Comparison of ENCODE assay signal across 9 mouse cellular contexts in genomic region chr6:119057076-119057479, GRCm38 (mm10).
DNase-seq lines count a peak whose midpoint lies in the region; ATAC-seq and TF ChIP-seq lines count a peak whose summit lies in the region.
"Had no signal": no experiment of that assay in that cellular context is flagged by ENCODE, and none has a peak within 500 bp of the region (broad histone marks: within the 10 kb centered on the region; RNA-seq: fewer than 3 reads in every experiment).

No protein-coding gene starts in this region.

- H3K27ac ChIP-seq in lung, embryonic 15.5 days: 0 out of 2 replicates have a peak overlapping the region, but pooled peaks have one; percentile 12
- H3K27ac ChIP-seq in heart, postnatal 0 days (ENCODE audit: low read depth): peak overlapping the region; percentile 58
- H3K27ac ChIP-seq in midbrain, postnatal 0 days (ENCODE audit: low read depth, low read length): no peak overlapping the region

- no peak for TF ChIP-seq CTCF in lung, adult 2 months (IDR thresholded peaks at IDR 0.05; ENCODE audit: insufficient read depth, low read length)
- TF ChIP-seq CTCF in heart, postnatal 0 days (IDR thresholded peaks at IDR 0.05; ENCODE audit: low read depth): no peak
- TF ChIP-seq CTCF in midbrain, postnatal 0 days (IDR thresholded peaks at IDR 0.05): no peak

- no peak for TF ChIP-seq EP300 in heart, postnatal 0 days (IDR thresholded peaks at IDR 0.05; ENCODE audit: low read depth)

- peak; percentile 63 for DNase-seq in cerebellum, adult 9-11 months
- no peak for DNase-seq in lung, adult 2 months
- DNase-seq in heart, postnatal 0 days (ENCODE audit: low spot score): peak; percentile 51
- peak; percentile 68 for DNase-seq in midbrain, postnatal 0 days (ENCODE audit: low spot score)
- no peak for DNase-seq in urinary bladder, postnatal 36 days (ENCODE audit: low spot score in 2 of 2)

- TF ChIP-seq POLR2A in lung, adult 2 months (IDR thresholded peaks at IDR 0.05; ENCODE audit: borderline replicate concordance, extremely low read depth, low read depth, low read length): no peak

- no peak overlapping the region for H3K9ac ChIP-seq in lung, embryonic 15.5 days
- no peak overlapping the region for H3K9ac ChIP-seq in heart, postnatal 0 days (replicated peaks; ENCODE audit: low read depth, low read length)
- no peak overlapping the region for H3K9ac ChIP-seq in midbrain, postnatal 0 days (replicated peaks; ENCODE audit: low read length, poor library complexity, severe bottlenecking)

- ATAC-seq in cerebellum, adult (ENCODE audit: insufficient number of reproducible peaks, low FRiP score, low TSS enrichment): no peak
- ATAC-seq in lung, embryonic 15.5 days (ENCODE audit: borderline replicate concordance, extremely low read depth, low FRiP score, low TSS enrichment): no peak
- ATAC-seq in heart, postnatal 0 days (ENCODE audit: insufficient read depth, low read depth): peak; percentile 57
- peak; percentile 54; the same call in 1 of the 2 replicates for ATAC-seq in midbrain, postnatal 0 days (ENCODE audit: low FRiP score)
- no peak for ATAC-seq in erythroblast, adult 5-6 weeks (replicated peaks; ENCODE audit: low FRiP score, poor library complexity, severe bottlenecking)

- no peaks in the 10 kb centered on the region for H3K27me3 ChIP-seq in lung, embryonic 15.5 days
- no peaks in the 10 kb centered on the region for H3K27me3 ChIP-seq in heart, postnatal 0 days (ENCODE audit: control insufficient read depth, insufficient read depth, low read length)
- H3K27me3 ChIP-seq in midbrain, postnatal 0 days (ENCODE audit: insufficient read depth, low read length): no peaks in the 10 kb centered on the region

- peaks cover 41% of the 10 kb centered on the region for H3K4me1 ChIP-seq in lung, embryonic 15.5 days
- peaks cover 17% of the 10 kb centered on the region for H3K4me1 ChIP-seq in lung, adult 2 months (ENCODE audit: control insufficient read depth, insufficient read depth, low read length)
- peaks cover 67% of the 10 kb centered on the region for H3K4me1 ChIP-seq in heart, postnatal 0 days (ENCODE audit: control insufficient read depth, insufficient read depth)
- H3K4me1 ChIP-seq in midbrain, postnatal 0 days (ENCODE audit: insufficient read depth, low read length): no peaks in the 10 kb centered on the region; the same call in 1 of the 2 replicates

- 80% methylated on average over 15 of the region's 15 CpGs for WGBS in lung, embryonic 15.5 days
- 45% methylated on average over 15 of the region's 15 CpGs for WGBS in lung, adult 2 months
- 27% methylated on average over 15 of the region's 15 CpGs for WGBS in heart, postnatal 0 days
- WGBS in midbrain, postnatal 0 days: 74% methylated on average over 15 of the region's 15 CpGs

- H3K36me3 ChIP-seq in lung, embryonic 15.5 days: peaks cover 10% of the 10 kb centered on the region; the same call in 1 of the 2 replicates
- H3K36me3 ChIP-seq in heart, postnatal 0 days (replicated peaks; ENCODE audit: control insufficient read depth, insufficient read depth, low read length): peaks cover 23% of the 10 kb centered on the region
- peaks cover 12% of the 10 kb centered on the region; the same call in 1 of the 2 replicates for H3K36me3 ChIP-seq in midbrain, postnatal 0 days (ENCODE audit: insufficient read depth, low read length)

- no peak overlapping the region for H3K4me3 ChIP-seq in lung, embryonic 15.5 days
- no peak overlapping the region for H3K4me3 ChIP-seq in lung, adult 2 months (replicated peaks; ENCODE audit: extremely low read depth, low read depth, low read length)
- H3K4me3 ChIP-seq in heart, postnatal 0 days (ENCODE audit: low read depth, low read length): no peak overlapping the region
- H3K4me3 ChIP-seq in midbrain, postnatal 0 days (ENCODE audit: low read depth, low read length): no peak overlapping the region
- H3K4me3 ChIP-seq: erythroblast, embryonic 14.5 days had no signal

- no peaks in the 10 kb centered on the region for H3K9me3 ChIP-seq in lung, embryonic 15.5 days
- no peaks in the 10 kb centered on the region for H3K9me3 ChIP-seq in heart, postnatal 0 days (replicated peaks; ENCODE audit: control insufficient read depth, low read length)
- H3K9me3 ChIP-seq in midbrain, postnatal 0 days (ENCODE audit: low read length): no peaks in the 10 kb centered on the region

- H3K4me2 ChIP-seq in lung, embryonic 15.5 days: no peak overlapping the region
- no peak overlapping the region for H3K4me2 ChIP-seq in heart, postnatal 0 days (ENCODE audit: low read depth, low read length)
- peak overlapping the region; percentile 12; the same call in 1 of the 2 replicates for H3K4me2 ChIP-seq in midbrain, postnatal 0 days (ENCODE audit: low read depth, low read length, poor library complexity, severe bottlenecking)

Comparison
In these comparisons a context has a peak if more than half of its experiments do, and no peak if none do; other contexts are left out.
1. DNase-seq: peak in cerebellum, adult 9-11 months (single experiment), heart, postnatal 0 days (single experiment) and midbrain, postnatal 0 days (single experiment); none in lung, adult 2 months (single experiment) and urinary bladder, postnatal 36 days (0 of 2).
2. ATAC-seq: peak in heart, postnatal 0 days (single experiment) and midbrain, postnatal 0 days (single experiment); none in cerebellum, adult (single experiment), lung, embryonic 15.5 days (single experiment) and erythroblast, adult 5-6 weeks (single experiment).